Mouse (Mus musculus) stomach, embryonic 16.5 days (tissue): ENCODE data around the gene Bmpr1b. TPM values are rescaled to one million over a fixed set of nuclear protein-coding genes. Genes with fewer than 3 reads are reported as not detected.

ENCODE experiments used
- ATAC-seq: fragments of 200-750 bp; cut with Nextera tagmentation; 2 replicates; pipeline ENCODE4 v1.8.0; 2017; ENCODE audit warnings: moderate number of reproducible peaks, moderate TSS enrichment; ENCODE audit not compliant: insufficient read depth, low FRiP score
- H3K27ac ChIP-seq: fragments of 300-500 bp; sonication (generic); 2 replicates; pipeline ENCODE4 v1.5.1; 2014; ENCODE audit warnings: low read length
- H3K27me3 ChIP-seq: fragments of 300-500 bp; sonication (generic); 2 replicates; pipeline ENCODE4 v1.6.1; 2014; ENCODE audit warnings: low read length, control low read depth, mixed read lengths; ENCODE audit not compliant: control insufficient read depth, insufficient read depth
- H3K36me3 ChIP-seq: fragments of 300-500 bp; sonication (generic); 2 replicates; pipeline ENCODE4 v1.6.1; 2014; ENCODE audit warnings: low read length; ENCODE audit not compliant: control insufficient read depth, insufficient read depth
- H3K4me1 ChIP-seq: fragments of 300-500 bp; sonication (generic); 2 replicates; pipeline ENCODE4 v1.6.1; 2014; ENCODE audit warnings: low read length, control low read depth, mixed read lengths; ENCODE audit not compliant: control insufficient read depth, insufficient read depth
- H3K4me2 ChIP-seq: fragments of 300-500 bp; sonication (generic); 2 replicates; pipeline ENCODE4 v1.6.1; 2014; ENCODE audit warnings: low read depth, low read length, mixed read lengths
- H3K4me3 ChIP-seq: fragments of 300-500 bp; sonication (generic); replicated peaks from 2 replicates; pipeline ENCODE4 v1.5.1; 2014; ENCODE audit warnings: mild to moderate bottlenecking, low read length
- H3K9ac ChIP-seq: fragments of 300-500 bp; sonication (generic); 2 replicates; pipeline ENCODE4 v1.6.1; 2014; ENCODE audit warnings: low read length
- H3K9me3 ChIP-seq: fragments of 300-500 bp; sonication (generic); replicated peaks from 2 replicates; pipeline ENCODE4 v1.6.1; 2016; ENCODE audit warnings: low read length, control low read depth; ENCODE audit not compliant: control insufficient read depth
- WGBS: fragments of 180-500 bp; shearing (Covaris S2); extraction: QIAGEN DNeasy Blood & Tissue Kit; methylation state at CpG from one replicate; pipeline ENCODE4 v1.1.7; 2014; 5-methylcytosine and 5-hydroxymethylcytosine counted together
- polyA plus RNA-seq: library from polyadenylated mRNA; unstranded; fragments of >200 nt; fragmentation: Nextera tagmentation; extraction: Ambion mirVana; gene quantifications from 2 replicates; pipeline ENCODE4 v1.2.1, GENCODE M21; 2015

Bmpr1b gene
- polyA plus RNA-seq, 1 experiment from 2014 or later = 8.5 TPM

DNA sequence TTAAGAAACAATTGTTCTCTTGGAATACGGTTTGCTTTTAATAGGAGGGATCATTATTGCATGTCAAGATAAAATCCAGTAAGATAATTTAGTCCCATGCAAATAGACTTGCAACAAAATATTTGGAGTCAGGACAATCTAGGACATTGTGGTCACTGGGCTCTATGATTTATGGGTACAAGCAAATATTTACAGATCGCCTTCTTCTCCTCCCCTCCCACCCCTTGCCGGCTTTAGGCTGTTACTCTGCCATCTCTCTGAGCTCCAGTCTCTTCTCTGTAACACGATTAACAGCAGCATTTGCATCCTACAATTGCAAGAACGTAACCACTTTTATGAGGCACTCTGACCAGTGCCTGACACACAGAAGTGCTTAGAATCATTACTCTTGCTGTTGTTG, 104.1 kb downstream of the Bmpr1b start:
- Histone ChIP-seq H3K9me3 (no peaks in the 10 kb centered on the region), H3K4me2 (no peak overlapping the region), H3K27me3 (no peaks in the 10 kb centered on the region), H3K9ac (no peak overlapping the region), H3K4me1 (peaks cover 23% of the 10 kb centered on the region), H3K36me3 (no peaks in the 10 kb centered on the region), H3K4me3 (no peak overlapping the region), H3K27ac (no peak overlapping the region)
- 37% methylated on average over 5 of the region's 5 CpGs for WGBS
- no peak for ATAC-seq

DNA sequence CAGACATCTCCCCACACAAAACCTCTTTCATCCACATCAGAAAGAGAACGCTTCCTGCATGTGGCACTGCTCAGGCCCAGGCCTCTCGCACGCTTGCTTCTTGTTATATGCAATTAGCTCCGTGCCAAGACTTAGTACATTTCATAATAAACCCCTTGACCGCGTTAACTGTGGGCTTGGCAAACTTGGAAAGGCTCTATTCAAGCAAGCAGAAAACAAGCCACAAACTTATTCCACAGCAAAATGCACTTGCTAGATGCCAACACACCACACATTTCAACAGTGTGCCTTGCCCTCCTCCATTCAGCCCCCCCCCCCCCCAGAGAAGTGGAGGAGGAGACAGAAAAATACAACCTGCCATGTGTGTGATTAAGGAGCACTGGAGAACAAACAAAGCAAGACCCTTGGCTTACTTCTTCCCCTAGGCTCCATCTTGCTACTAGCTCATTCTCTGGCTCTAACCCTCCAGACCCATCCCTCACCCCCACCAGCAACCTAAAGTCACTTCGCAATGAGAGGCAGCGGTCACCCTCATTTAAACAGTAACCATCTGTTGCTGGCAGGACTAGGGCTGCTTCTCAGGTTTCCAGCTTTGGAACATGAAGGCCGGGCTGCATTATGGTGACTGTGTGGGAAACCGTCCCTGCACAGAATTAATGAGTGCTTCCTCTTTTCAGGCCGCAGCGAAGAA, 105.5 kb downstream of the Bmpr1b start:
- no peak overlapping the region for H3K4me2 ChIP-seq
- no peaks in the 10 kb centered on the region for H3K36me3 ChIP-seq
- peak; percentile 84; the same call in 1 of the 2 replicates for ATAC-seq
- peaks cover 23% of the 10 kb centered on the region for H3K4me1 ChIP-seq
- no peak overlapping the region for H3K9ac ChIP-seq
- WGBS = 31% methylated on average over 12 of the region's 12 CpGs
- H3K9me3 ChIP-seq = no peaks in the 10 kb centered on the region
- H3K27ac ChIP-seq = peak overlapping the region; percentile 52
- no peak overlapping the region for H3K4me3 ChIP-seq
- H3K27me3 ChIP-seq = no peaks in the 10 kb centered on the region

DNA sequence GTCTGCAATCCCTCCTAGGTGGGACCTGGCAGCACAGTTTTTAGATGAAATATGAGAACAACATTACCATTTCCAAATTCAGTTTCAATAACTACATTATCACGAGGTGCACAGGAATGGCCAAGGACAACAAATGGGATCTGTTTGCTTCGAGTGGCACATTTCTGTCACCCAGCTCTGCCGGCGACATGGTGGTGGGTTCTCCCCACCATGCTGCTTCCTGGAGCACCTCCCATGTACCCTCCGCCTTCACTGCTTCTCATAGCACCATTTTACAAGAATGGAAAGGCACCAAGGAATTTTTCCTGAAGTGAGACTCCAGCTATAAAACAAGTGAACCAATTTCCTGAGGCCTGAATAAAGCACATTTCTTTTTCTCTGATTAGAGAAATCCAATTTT, 108.0 kb downstream of the Bmpr1b start:
- no peak for ATAC-seq

DNA sequence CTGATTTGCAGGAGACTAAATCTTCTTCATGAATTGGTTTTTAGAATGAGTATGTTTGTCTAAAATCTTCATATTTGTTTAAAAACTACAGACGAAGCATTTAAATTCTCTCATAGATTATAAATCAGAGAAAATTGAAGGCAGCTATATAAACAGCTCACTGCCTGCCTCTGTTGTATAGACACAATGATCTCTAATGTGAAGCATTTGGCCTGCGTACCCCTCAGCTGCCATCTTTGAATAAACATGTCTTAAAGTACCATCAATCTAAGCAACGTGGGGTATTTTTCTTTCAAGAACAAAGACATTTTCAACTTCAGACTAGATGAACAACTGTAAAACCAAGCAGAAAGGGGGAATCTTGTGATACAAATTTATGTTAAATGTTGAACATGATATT, 109.3 kb downstream of the Bmpr1b start:
- H3K27me3 ChIP-seq = no peaks in the 10 kb centered on the region
- no peak overlapping the region for H3K4me3 ChIP-seq
- H3K4me2 ChIP-seq = no peak overlapping the region
- H3K36me3 ChIP-seq = no peaks in the 10 kb centered on the region
- H3K4me1 ChIP-seq = peaks cover 16% of the 10 kb centered on the region
- no peak overlapping the region for H3K9ac ChIP-seq
- H3K27ac ChIP-seq = no peak overlapping the region
- 42% methylated on average over 3 of the region's 3 CpGs for WGBS
- no peak for ATAC-seq
- no peaks in the 10 kb centered on the region for H3K9me3 ChIP-seq

More for the DNA sequence above, 108.0 kb downstream of the Bmpr1b start:
- Histone ChIP-seq H3K4me1 (peaks cover 23% of the 10 kb centered on the region), H3K4me2 (no peak overlapping the region), H3K4me3 (no peak overlapping the region), H3K36me3 (no peaks in the 10 kb centered on the region), H3K27me3 (no peaks in the 10 kb centered on the region), H3K27ac (no peak overlapping the region), H3K9me3 (no peaks in the 10 kb centered on the region), H3K9ac (no peak overlapping the region)
- 81% methylated on average over 5 of the region's 5 CpGs for WGBS

GRCm38 (mm10) chr3:142050681-142051080, 118.5 kb downstream of the Bmpr1b start:
- no peak for ATAC-seq
- Histone ChIP-seq H3K9me3 (no peaks in the 10 kb centered on the region), H3K4me2 (no peak overlapping the region), H3K4me3 (no peak overlapping the region), H3K27ac (no peak overlapping the region), H3K27me3 (no peaks in the 10 kb centered on the region), H3K4me1 (no peaks in the 10 kb centered on the region; the same call in 1 of the 2 replicates), H3K36me3 (no peaks in the 10 kb centered on the region), H3K9ac (no peak overlapping the region)
- WGBS = 92% methylated on average over 2 of the region's 2 CpGs

DNA sequence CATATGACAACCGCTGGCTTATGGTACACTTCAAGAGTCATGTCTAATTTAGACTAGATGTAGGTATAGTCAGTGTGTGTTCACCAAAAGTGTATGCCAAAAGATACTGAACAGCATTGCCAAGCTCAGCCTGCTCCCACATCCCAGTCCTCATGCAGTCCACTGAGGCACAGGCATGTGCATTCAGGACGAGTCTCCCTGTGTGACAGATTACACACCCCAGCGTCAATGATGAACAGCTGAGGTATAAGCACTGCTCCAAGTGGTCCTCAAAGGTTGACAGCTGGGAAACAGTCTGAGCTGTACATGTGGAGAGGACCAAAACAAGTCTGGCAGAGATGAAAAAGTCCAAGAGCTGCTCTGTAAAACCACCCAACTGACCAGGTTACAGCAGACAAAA, 119.6 kb downstream of the Bmpr1b start:
- H3K27ac ChIP-seq = no peak overlapping the region
- 64% methylated on average over 3 of the region's 3 CpGs for WGBS
- no peak overlapping the region for H3K4me3 ChIP-seq
- no peaks in the 10 kb centered on the region for H3K27me3 ChIP-seq
- H3K9me3 ChIP-seq = no peaks in the 10 kb centered on the region
- no peaks in the 10 kb centered on the region; the same call in 1 of the 2 replicates for H3K4me1 ChIP-seq
- H3K36me3 ChIP-seq = no peaks in the 10 kb centered on the region
- H3K9ac ChIP-seq = no peak overlapping the region
- no peak for ATAC-seq
- H3K4me2 ChIP-seq = no peak overlapping the region

- H3K27me3 ChIP-seq = no peaks in the 10 kb centered on the region
- no peak overlapping the region for H3K4me2 ChIP-seq
- WGBS = 60% methylated on average over 5 of the region's 5 CpGs
- H3K36me3 ChIP-seq = no peaks in the 10 kb centered on the region
- H3K9me3 ChIP-seq = no peaks in the 10 kb centered on the region
- no peak for ATAC-seq
- H3K9ac ChIP-seq = no peak overlapping the region
- H3K4me3 ChIP-seq = no peak overlapping the region
- no peaks in the 10 kb centered on the region; the same call in 1 of the 2 replicates for H3K4me1 ChIP-seq
- H3K27ac ChIP-seq = no peak overlapping the region
Measured at GRCm38 (mm10) chr3:142049093-142049492, 120.1 kb downstream of the Bmpr1b start.

- Histone ChIP-seq H3K9ac (no peak overlapping the region), H3K27ac (no peak overlapping the region), H3K4me1 (no peaks in the 10 kb centered on the region; the same call in 1 of the 2 replicates), H3K4me2 (no peak overlapping the region), H3K36me3 (no peaks in the 10 kb centered on the region), H3K4me3 (no peak overlapping the region), H3K27me3 (no peaks in the 10 kb centered on the region), H3K9me3 (no peaks in the 10 kb centered on the region)
- WGBS = 62% methylated on average over 6 of the region's 6 CpGs
- ATAC-seq = no peak
Measured at GRCm38 (mm10) chr3:142048493-142048892, 120.7 kb downstream of the Bmpr1b start.

GRCm38 (mm10) chr3:142043463-142043862, 125.8 kb downstream of the Bmpr1b start:
- no peaks in the 10 kb centered on the region for H3K27me3 ChIP-seq
- no peak for ATAC-seq
- no peak overlapping the region for H3K27ac ChIP-seq
- no peak overlapping the region for H3K4me3 ChIP-seq
- no peaks in the 10 kb centered on the region for H3K9me3 ChIP-seq
- no peak overlapping the region for H3K9ac ChIP-seq
- 36% methylated on average over 2 of the region's 2 CpGs for WGBS
- H3K4me2 ChIP-seq = no peak overlapping the region
- no peaks in the 10 kb centered on the region for H3K36me3 ChIP-seq
- no peaks in the 10 kb centered on the region for H3K4me1 ChIP-seq
